Mouse (Mus musculus): ENCODE measurements at regions not wholly inside any gene's neighbourhood (a gene's known extent, or its start where the extent isn't known, plus 50 kb on each side); places are given as distances from the start of the nearest gene placed in this dataset.

- no peak for TF ChIP-seq CTCF (conservative IDR thresholded peaks at IDR 0.05; ENCODE audit: insufficient read depth, insufficient read length, low read depth, low read length)
- TF ChIP-seq POLR2A (IDR thresholded peaks at IDR 0.05; ENCODE audit: low read depth, low read length): no peak
Observed at GRCm38 (mm10) chr11:91524019-91524418, 53.3 kb downstream of the Kif2b start.
